21 mouse cellular contexts compared by ENCODE assay signal in genomic region chr11:16958520-16958919, GRCm38 (mm10). TPM values are rescaled to one million over a fixed set of nuclear protein-coding genes. Genes with fewer than 3 reads are reported as not detected.
A peak's percentile ranks its signal among the peaks of the same experiment; 100 is the strongest.
DNase-seq lines count a peak whose midpoint lies in the region; ATAC-seq lines count a peak whose summit lies in the region.
"Had no signal": no experiment of that assay in that cellular context is flagged by ENCODE, and none has a peak within 500 bp of the region (broad histone marks: within the 10 kb centered on the region; RNA-seq: fewer than 3 reads in every experiment).

No protein-coding gene starts in this region.

- H3K27ac ChIP-seq in liver, embryonic 13.5 days, result no peak overlapping the region
- H3K27ac ChIP-seq: forebrain, embryonic 15.5 days; hindbrain, embryonic 13.5 days; midbrain, embryonic 12.5 days; neural tube, embryonic 15.5 days; stomach, postnatal 0 days had no signal

- H3K4me2 ChIP-seq in liver, embryonic 13.5 days, result no peak overlapping the region
- H3K4me2 ChIP-seq: forebrain, embryonic 15.5 days; hindbrain, embryonic 13.5 days; midbrain, embryonic 12.5 days; neural tube, embryonic 15.5 days had no signal

- no peak overlapping the region for H3K9ac ChIP-seq in liver, embryonic 13.5 days
- H3K9ac ChIP-seq: forebrain, embryonic 15.5 days; hindbrain, embryonic 13.5 days; midbrain, embryonic 12.5 days; neural tube, embryonic 15.5 days had no signal

- DNase-seq in CD4-positive, CD25-positive, alpha-beta regulatory T cell, adult 2 months (ENCODE audit: low read depth, low spot score), result peak; percentile 48
- no peak for DNase-seq in liver, embryonic 13.5 days
- no peak for DNase-seq in thymus, adult 18-20 months
- no peak for DNase-seq in thymus, postnatal 0 days (ENCODE audit: low spot score)
- DNase-seq in gastrocnemius, postnatal 10 days, result no peak
- DNase-seq: adrenal gland, adult 2 months; cerebellum, adult 2 months; cerebellum, postnatal 36 days; gastrocnemius, postnatal 36 days; kidney, adult 9 months; kidney, postnatal 25 days; layer of hippocampus, postnatal 36 days; lung, adult 18-20 months; lung, postnatal 10 days had no signal

- H3K9me3 ChIP-seq in liver, embryonic 13.5 days (replicated peaks), result no peaks in the 10 kb centered on the region
- H3K9me3 ChIP-seq: forebrain, embryonic 15.5 days; hindbrain, embryonic 13.5 days; midbrain, embryonic 12.5 days; neural tube, embryonic 15.5 days had no signal

- H3K4me3 ChIP-seq in liver, embryonic 13.5 days (replicated peaks), result no peak overlapping the region
- H3K4me3 ChIP-seq: forebrain, embryonic 15.5 days; hindbrain, embryonic 13.5 days; midbrain, embryonic 12.5 days; neural tube, embryonic 15.5 days had no signal

- H3K36me3 ChIP-seq in liver, embryonic 13.5 days, result peaks cover 16% of the 10 kb centered on the region
- H3K36me3 ChIP-seq: forebrain, embryonic 15.5 days; hindbrain, embryonic 13.5 days; neural tube, embryonic 15.5 days had no signal

- WGBS in liver, embryonic 13.5 days (ENCODE audit: insufficient replicate concordance), result 19% methylated on average over 1 of the region's 1 CpGs

- ATAC-seq in CD4-positive, CD25-positive, alpha-beta regulatory T cell, adult 4 months, result no peak
- ATAC-seq in erythroblast, adult 5-6 weeks (replicated peaks; ENCODE audit: low FRiP score, poor library complexity, severe bottlenecking), result peak; percentile 62; the same call in 1 of the 2 replicates
- ATAC-seq in liver, embryonic 13.5 days (ENCODE audit: low read depth), result peak; percentile 96
- ATAC-seq: forebrain, embryonic 15.5 days had no signal

- no peaks in the 10 kb centered on the region for H3K27me3 ChIP-seq in liver, embryonic 13.5 days
- H3K27me3 ChIP-seq: forebrain, embryonic 15.5 days; hindbrain, embryonic 13.5 days; midbrain, embryonic 12.5 days; neural tube, embryonic 15.5 days had no signal

- H3K4me1 ChIP-seq in liver, embryonic 13.5 days (replicated peaks), result peaks cover 43% of the 10 kb centered on the region
- H3K4me1 ChIP-seq: forebrain, embryonic 15.5 days; hindbrain, embryonic 13.5 days; midbrain, embryonic 12.5 days; neural tube, embryonic 15.5 days had no signal

RNA-seq across cellular contexts. Expression of gene Fbxo48, which starts 7.3 kb away (rescaled TPM):
- under 1 TPM in 1 of 2 experiments, not detected in 1; 0.38 TPM for polyA plus RNA-seq in CD4-positive, CD25-positive, alpha-beta regulatory T cell, adult 4 months (2017; shearing (Covaris generic))
- 2.3 and 14.6 TPM in 2 replicates for total RNA-seq in erythroblast, adult 5-6 weeks (2015; ENCODE audit: low replicate concordance)
- 9.0 and 11.3 TPM in 2 replicates for total RNA-seq in erythroblast, adult 5-6 weeks (2017; ENCODE audit: low replicate concordance)
- 1.8 TPM in 2 replicates for polyA plus RNA-seq in liver, embryonic 13.5 days (2015; fragmentation: Nextera tagmentation; extraction: Ambion mirVana)
- polyA plus RNA-seq in thymus, postnatal 0 days (2015; fragmentation: Nextera tagmentation; extraction: Ambion mirVana), result 2.2 and 2.3 TPM in 2 replicates
- 1 to 10 TPM in 1 of 2 experiments, under 1 TPM in 1; 0.89 to 1.1 TPM for total RNA-seq in gastrocnemius, postnatal 10 days (2021)
